Mouse (Mus musculus) lung, adult 2 months (tissue): ENCODE data around the gene Gpatch3.

Source experiments
- CTCF ChIP-seq: fragments of 200-500 bp; IDR thresholded peaks from 2 replicates; pipeline ENCODE4 v1.5.1; 2011; ENCODE audit warnings: mild to moderate bottlenecking, low read length, control low read depth; ENCODE audit not compliant: insufficient read depth
- POLR2A ChIP-seq: fragments of 200-500 bp; IDR thresholded peaks from 2 replicates; pipeline ENCODE4 v1.6.1; 2011; ENCODE audit warnings: low read depth, mild to moderate bottlenecking, control low read depth, low read length, borderline replicate concordance; ENCODE audit errors: extremely low read depth

- TF ChIP-seq CTCF: no peak
- no peak for TF ChIP-seq POLR2A
Observed at GRCm38 (mm10) chr4:133615416-133615815, 40.9 kb downstream of the Gpatch3 start.
